17 mouse cellular contexts compared by ENCODE assay signal in the genomic region with DNA sequence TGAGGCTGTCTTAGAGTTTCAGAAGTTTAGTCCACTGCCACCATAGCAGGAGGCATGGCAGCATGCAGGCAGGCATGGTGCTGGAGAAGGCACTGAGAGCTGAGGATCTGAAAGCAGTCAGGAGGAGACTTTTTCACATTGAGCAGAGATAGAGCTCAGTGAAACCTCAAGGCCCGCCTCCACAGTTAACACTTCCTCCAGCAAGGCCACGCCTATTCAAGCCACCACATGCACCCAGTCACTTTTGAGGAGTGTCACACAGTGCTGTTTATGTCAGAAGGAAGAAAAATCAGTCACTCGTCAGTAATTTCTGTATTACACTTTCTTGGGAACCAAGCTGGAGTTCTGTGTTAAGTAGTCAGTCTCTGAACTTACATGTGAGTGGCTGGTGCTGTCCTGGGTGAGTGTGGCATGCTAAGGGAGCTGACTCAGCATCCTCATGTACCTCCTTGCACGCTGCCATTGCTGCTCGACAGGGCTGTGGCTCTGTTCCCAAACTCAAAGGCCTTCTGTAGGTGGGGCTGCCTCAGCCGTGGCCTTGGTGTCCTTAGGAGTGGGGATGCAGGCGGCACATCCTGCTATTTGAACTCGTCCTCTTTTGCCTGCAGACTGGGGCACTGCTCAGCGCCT.
DNase-seq lines count a peak whose midpoint lies in the region; ATAC-seq and TF ChIP-seq lines count a peak whose summit lies in the region.
"Had no signal": no experiment of that assay in that cellular context is flagged by ENCODE, and none has a peak within 500 bp of the region (broad histone marks: within the 10 kb centered on the region; RNA-seq: fewer than 3 reads in every experiment).

No protein-coding gene starts in this region.

- no peak overlapping the region for H3K9ac ChIP-seq in liver, embryonic 12.5 days
- no peak overlapping the region for H3K9ac ChIP-seq in liver, postnatal 0 days (replicated peaks)
- H3K9ac ChIP-seq in MEL (ENCODE audit: control insufficient read depth, low read depth, low read length, poor library complexity, severe bottlenecking): no peak overlapping the region
- H3K9ac ChIP-seq: embryonic facial prominence, embryonic 13.5 days; heart, embryonic 12.5 days; kidney, embryonic 15.5 days; midbrain, embryonic 12.5 days had no signal

- TF ChIP-seq RAD21 in MEL (IDR thresholded peaks at IDR 0.05; ENCODE audit: low read depth, low read length): no peak

- ATAC-seq in liver, embryonic 12.5 days: 0 out of 2 replicates have a peak, but pooled peaks have one; percentile 14
- ATAC-seq in liver, postnatal 0 days: no peak
- ATAC-seq: CD4-positive, CD25-positive, alpha-beta regulatory T cell, adult 4 months; lung, postnatal 0 days had no signal

- no peak for DNase-seq in liver, postnatal 0 days
- DNase-seq in MEL (ENCODE audit: low read depth, low spot score): peak; percentile 81
- DNase-seq in brain, adult 2 months (ENCODE audit: low read depth, low spot score): peak; percentile 33
- DNase-seq in splenic B cell, adult 2 months (ENCODE audit: low read depth, low spot score): peak; percentile 4
- no peak for DNase-seq in lung, postnatal 4 days
- DNase-seq in kidney, postnatal 14 days: no peak
- DNase-seq: cerebellum, adult 2 months; gastrocnemius, postnatal 14 days; heart, postnatal 4 days; spleen, adult 18-20 months had no signal

- H3K4me2 ChIP-seq in liver, embryonic 12.5 days: no peak overlapping the region
- H3K4me2 ChIP-seq in liver, postnatal 0 days (ENCODE audit: low read depth, low read length): no peak overlapping the region
- H3K4me2 ChIP-seq: embryonic facial prominence, embryonic 13.5 days; heart, embryonic 12.5 days; kidney, embryonic 15.5 days; midbrain, embryonic 12.5 days had no signal

- H3K27me3 ChIP-seq in liver, embryonic 12.5 days (replicated peaks): no peaks in the 10 kb centered on the region
- H3K27me3 ChIP-seq in liver, postnatal 0 days (ENCODE audit: insufficient read depth, low read length): no peaks in the 10 kb centered on the region
- H3K27me3 ChIP-seq in MEL (ENCODE audit: control insufficient read depth in 1 of 2, insufficient read depth in 2 of 2, low read length in 2 of 2): no peaks in the 10 kb centered on the region
- no peaks in the 10 kb centered on the region for H3K27me3 ChIP-seq in splenic B cell, adult 2 months (ENCODE audit: control insufficient read depth, insufficient read depth, low read length, poor library complexity, severe bottlenecking)
- H3K27me3 ChIP-seq: embryonic facial prominence, embryonic 13.5 days; heart, embryonic 12.5 days; kidney, embryonic 15.5 days; midbrain, embryonic 12.5 days had no signal

- H3K36me3 ChIP-seq in liver, embryonic 12.5 days: peaks cover 100% of the 10 kb centered on the region
- peaks cover 91% of the 10 kb centered on the region for H3K36me3 ChIP-seq in liver, postnatal 0 days (replicated peaks; ENCODE audit: insufficient read depth, low read length)
- peaks cover 8 to 17% of the 10 kb centered on the region in 2 experiments for H3K36me3 ChIP-seq in MEL (ENCODE audit: control insufficient read depth in 1 of 2, insufficient read depth in 2 of 2, low read length in 2 of 2)
- peaks cover 17% of the 10 kb centered on the region for H3K36me3 ChIP-seq in splenic B cell, adult 2 months (ENCODE audit: control insufficient read depth, insufficient read depth, low read length, poor library complexity, severe bottlenecking)

- H3K9me3 ChIP-seq in liver, embryonic 12.5 days (replicated peaks): no peaks in the 10 kb centered on the region
- H3K9me3 ChIP-seq in liver, postnatal 0 days (ENCODE audit: low read length): no peaks in the 10 kb centered on the region
- H3K9me3 ChIP-seq in MEL (replicated peaks; ENCODE audit: insufficient read depth, low read length): no peaks in the 10 kb centered on the region
- H3K9me3 ChIP-seq: embryonic facial prominence, embryonic 13.5 days; kidney, embryonic 15.5 days; midbrain, embryonic 12.5 days had no signal

- peaks cover 3% of the 10 kb centered on the region; the same call in 1 of the 2 replicates for H3K4me1 ChIP-seq in liver, embryonic 12.5 days
- no peaks in the 10 kb centered on the region for H3K4me1 ChIP-seq in liver, postnatal 0 days (ENCODE audit: insufficient read depth)
- H3K4me1 ChIP-seq in MEL (ENCODE audit: control insufficient read depth in 1 of 2, insufficient read depth in 2 of 2, low read length in 2 of 2): peaks cover 2 to 5% of the 10 kb centered on the region in 2 experiments; a peak in 2 of 4 replicates
- H3K4me1 ChIP-seq: embryonic facial prominence, embryonic 13.5 days; heart, embryonic 12.5 days; kidney, embryonic 15.5 days; midbrain, embryonic 12.5 days had no signal

- TF ChIP-seq EP300 in liver, postnatal 0 days (IDR thresholded peaks at IDR 0.05; ENCODE audit: low read depth): no peak
- TF ChIP-seq EP300 in MEL (IDR thresholded peaks at IDR 0.05; ENCODE audit: low read depth in 1 of 2, low read length in 2 of 2): no peak

- 71% methylated on average over 9 of the region's 9 CpGs for WGBS in liver, embryonic 12.5 days (ENCODE audit: insufficient replicate concordance)
- WGBS in liver, postnatal 0 days (ENCODE audit: insufficient replicate concordance): 73% methylated on average over 9 of the region's 9 CpGs

- no peak for TF ChIP-seq POLR2A in MEL (IDR thresholded peaks at IDR 0.05; ENCODE audit: control insufficient read depth in 1 of 2, insufficient read depth in 1 of 2, low read depth in 1 of 2, low read length in 2 of 2, poor library complexity in 1 of 2)

- H3K79me2 ChIP-seq in MEL (ENCODE audit: control insufficient read depth, insufficient read depth, low read length, poor library complexity): no peaks in the 10 kb centered on the region

- TF ChIP-seq CTCF in liver, postnatal 0 days (IDR thresholded peaks at IDR 0.05; ENCODE audit: low read depth): no peak
- no peak for TF ChIP-seq CTCF in MEL (IDR thresholded peaks at IDR 0.05 in 2 of 3, conservative IDR thresholded peaks at IDR 0.05 in 1 of 3; ENCODE audit: control insufficient read depth in 1 of 3, insufficient read depth in 1 of 3, low read depth in 2 of 3, low read length in 3 of 3, poor library complexity in 1 of 3, severe bottlenecking in 1 of 3)

- no peak overlapping the region for H3K4me3 ChIP-seq in liver, embryonic 12.5 days
- no peak overlapping the region for H3K4me3 ChIP-seq in liver, postnatal 0 days (ENCODE audit: low read depth, low read length)
- no peak overlapping the region for H3K4me3 ChIP-seq in MEL (ENCODE audit: control insufficient read depth in 1 of 2, insufficient read depth in 1 of 2, low read depth in 2 of 2, low read length in 2 of 2)
- H3K4me3 ChIP-seq: embryonic facial prominence, embryonic 13.5 days; heart, embryonic 12.5 days; kidney, embryonic 15.5 days; midbrain, embryonic 12.5 days had no signal

- H3K27ac ChIP-seq in liver, embryonic 12.5 days: no peak overlapping the region
- H3K27ac ChIP-seq in liver, postnatal 0 days (ENCODE audit: low read depth): no peak overlapping the region
- H3K27ac ChIP-seq in MEL (ENCODE audit: control insufficient read depth, low read depth, low read length): no peak overlapping the region
- H3K27ac ChIP-seq: embryonic facial prominence, embryonic 13.5 days; kidney, embryonic 15.5 days; midbrain, embryonic 12.5 days had no signal

TF ChIP-seq in MEL, 35 proteins besides CTCF, POLR2A, EP300 and RAD21:
- TF ChIP-seq MAX (IDR thresholded peaks at IDR 0.05; ENCODE audit: low read length) (peak; percentile 70), MYC (IDR thresholded peaks at IDR 0.05; ENCODE audit: low read depth, low read length) (peak; percentile 40; the same call in 1 of the 2 replicates), CHD1 (IDR thresholded peaks at IDR 0.05; ENCODE audit: low read depth, low read length) (no peak), MXI1 (IDR thresholded peaks at IDR 0.05; ENCODE audit: low read depth, low read length) (no peak), MAFK (IDR thresholded peaks at IDR 0.05; ENCODE audit: borderline replicate concordance, low read depth, low read length) (peak; percentile 71)

Comparison
In these comparisons a context has a peak if more than half of its experiments do, and no peak if none do; other contexts are left out.
1. DNase-seq: peak in MEL (single experiment), brain, adult 2 months (single experiment) and splenic B cell, adult 2 months (single experiment); none in liver, postnatal 0 days (single experiment), lung, postnatal 4 days (0 of 2) and kidney, postnatal 14 days (single experiment).